Mouse (Mus musculus) T-cell, adult 2 months (primary cell): Measurements from ENCODE around the gene Spata6.
A peak's percentile ranks its signal among the peaks of the same experiment; 100 is the strongest.

ENCODE experiments used
- DNase-seq: peaks from one replicate; pipeline ENCODE4 v3.0.0; 2022; ENCODE audit warnings: low spot score

Spata6 gene

GRCm38 (mm10) chr4:111719776-111720661 lies at the start of gene Spata6:
TSS of gene Spata6 (plus strand) at chr4:111719984.
- DNase-seq = peak; percentile 93

GRCm38 (mm10) chr4:111670566-111671421 lies 49.0 kb upstream of the Spata6 start:
- DNase-seq = no peak

- DNase-seq = no peak
Measured at GRCm38 (mm10) chr4:111671440-111671839, 48.3 kb upstream of the Spata6 start.

GRCm38 (mm10) chr4:111673904-111674303 lies 45.9 kb upstream of the Spata6 start:
- no peak for DNase-seq

GRCm38 (mm10) chr4:111681926-111682325 lies 37.9 kb upstream of the Spata6 start:
- DNase-seq = no peak

GRCm38 (mm10) chr4:111682793-111683192 lies 37.0 kb upstream of the Spata6 start:
- DNase-seq = no peak

- no peak for DNase-seq
Measured at GRCm38 (mm10) chr4:111683843-111684242, 35.9 kb upstream of the Spata6 start.

GRCm38 (mm10) chr4:111685951-111686350 lies 33.8 kb upstream of the Spata6 start:
- no peak for DNase-seq

GRCm38 (mm10) chr4:111686951-111687350 lies 32.8 kb upstream of the Spata6 start:
- peak; percentile 30 for DNase-seq

GRCm38 (mm10) chr4:111687613-111688012 lies 32.2 kb upstream of the Spata6 start:
- DNase-seq = peak; percentile 55

GRCm38 (mm10) chr4:111691057-111691543 lies 28.7 kb upstream of the Spata6 start:
- DNase-seq = no peak

- DNase-seq = no peak
Measured at GRCm38 (mm10) chr4:111701381-111701780, 18.4 kb upstream of the Spata6 start.

GRCm38 (mm10) chr4:111704126-111704525 lies 15.7 kb upstream of the Spata6 start:
- DNase-seq = no peak

- no peak for DNase-seq
Measured at GRCm38 (mm10) chr4:111704975-111705374, 14.8 kb upstream of the Spata6 start.

- peak; percentile 47 for DNase-seq
Measured at GRCm38 (mm10) chr4:111719296-111719695, 488 bp upstream of the Spata6 start.

GRCm38 (mm10) chr4:111720662-111721003 lies 849 bp downstream of the Spata6 start:
- DNase-seq = no peak

- DNase-seq = peak; percentile 46
Measured at GRCm38 (mm10) chr4:111721121-111721840, 1.5 kb downstream of the Spata6 start.

GRCm38 (mm10) chr4:111737551-111737950 lies 17.8 kb downstream of the Spata6 start:
- no peak for DNase-seq

GRCm38 (mm10) chr4:111780533-111780932 lies 60.7 kb downstream of the Spata6 start:
- no peak for DNase-seq

GRCm38 (mm10) chr4:111799892-111800291 lies 80.1 kb downstream of the Spata6 start:
- no peak for DNase-seq

GRCm38 (mm10) chr4:111803164-111803563 lies 83.4 kb downstream of the Spata6 start:
- no peak for DNase-seq

GRCm38 (mm10) chr4:111817478-111817877 lies 97.7 kb downstream of the Spata6 start:
- no peak for DNase-seq
